Mouse (Mus musculus) midbrain, embryonic 16.5 days (tissue): ENCODE results near the gene Arvcf. TPM values are rescaled to one million over a fixed set of nuclear protein-coding genes. Genes with fewer than 3 reads are reported as not detected.

ENCODE experiments used
- ATAC-seq: fragments of 200-750 bp; cut with Nextera tagmentation; 2 replicates; pipeline ENCODE4 v1.8.0; 2017; ENCODE audit warnings: moderate TSS enrichment
- H3K27ac ChIP-seq: fragments of 300-500 bp; sonication (generic); 2 replicates; pipeline ENCODE4 v1.5.1; 2014; ENCODE audit warnings: mild to moderate bottlenecking, low read length, mixed read lengths
- H3K27me3 ChIP-seq: fragments of 300-500 bp; sonication (generic); 2 replicates; pipeline ENCODE4 v1.6.1; 2014; ENCODE audit warnings: low read depth, low read length, mixed read lengths; ENCODE audit not compliant: control insufficient read depth, insufficient read depth
- H3K36me3 ChIP-seq: fragments of 300-500 bp; sonication (generic); 2 replicates; pipeline ENCODE4 v1.6.1; 2014; ENCODE audit warnings: mild to moderate bottlenecking, low read length, moderate library complexity, mixed read lengths; ENCODE audit not compliant: control insufficient read depth, insufficient read depth
- H3K4me1 ChIP-seq: fragments of 300-500 bp; sonication (generic); 2 replicates; pipeline ENCODE4 v1.6.1; 2014; ENCODE audit warnings: mild to moderate bottlenecking, low read length, mixed read lengths; ENCODE audit not compliant: control insufficient read depth, insufficient read depth
- H3K4me2 ChIP-seq: fragments of 300-500 bp; sonication (generic); 2 replicates; pipeline ENCODE4 v1.6.1; 2014; ENCODE audit warnings: mild to moderate bottlenecking, low read length, mixed read lengths
- H3K4me3 ChIP-seq: fragments of 300-500 bp; sonication (generic); 2 replicates; pipeline ENCODE4 v1.5.1; 2014; ENCODE audit warnings: low read depth, mild to moderate bottlenecking, low read length, moderate library complexity, mixed read lengths
- H3K9ac ChIP-seq: fragments of 300-500 bp; sonication (generic); 2 replicates; pipeline ENCODE4 v1.6.1; 2014; ENCODE audit warnings: low read depth, low read length, mixed read lengths
- H3K9me3 ChIP-seq: fragments of 300-500 bp; sonication (generic); replicated peaks from 2 replicates; pipeline ENCODE4 v1.6.1; 2014; ENCODE audit warnings: mild to moderate bottlenecking, low read length, mixed read lengths; ENCODE audit not compliant: control insufficient read depth, poor library complexity, severe bottlenecking
- WGBS: fragments of 180-500 bp; shearing (Covaris S2); extraction: QIAGEN DNeasy Blood & Tissue Kit; methylation state at CpG from one replicate; pipeline ENCODE4 v1.1.7; 2014; 5-methylcytosine and 5-hydroxymethylcytosine counted together
- microRNA counts: library from miRNA; unstranded; fragments of <30 nt; microRNA quantifications from one replicate; lab custom pipeline; 2016
- microRNA-seq: library from miRNA; unstranded; fragments of <30 nt; microRNA quantifications from one replicate; pipeline ENCODE4, GENCODE M21; 2017
- polyA plus RNA-seq: library from polyadenylated mRNA; unstranded; fragments of >200 nt; fragmentation: Nextera tagmentation; extraction: Ambion mirVana; gene quantifications from 2 replicates; pipeline ENCODE4 v1.2.1, GENCODE M21; 2015

Gene Arvcf
- polyA plus RNA-seq, 1 experiment from 2014 or later: 80.2 TPM

DNA sequence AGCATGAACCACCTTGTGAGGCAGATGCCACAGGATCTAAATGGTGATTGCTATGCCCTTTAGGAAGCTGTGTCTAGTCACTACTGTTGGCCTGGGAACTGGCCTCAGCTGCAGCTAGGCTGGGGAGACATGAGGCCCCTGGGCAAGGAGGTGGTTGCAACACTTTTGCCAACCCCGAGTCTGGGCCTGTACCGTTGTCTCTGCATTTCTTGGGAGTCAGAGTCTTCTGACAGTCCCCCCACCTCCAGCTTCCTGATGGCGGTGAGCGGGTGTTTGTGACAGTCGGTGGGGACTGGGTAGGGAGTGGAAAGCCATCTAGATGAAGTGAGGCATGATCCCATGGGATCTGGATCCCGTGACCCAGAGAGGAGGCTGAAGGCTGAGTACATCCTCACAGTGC lies 107.4 kb downstream of the Arvcf start:
- no peak overlapping the region for H3K4me3 ChIP-seq
- H3K9ac ChIP-seq: no peak overlapping the region
- H3K27me3 ChIP-seq: no peaks in the 10 kb centered on the region
- no peak overlapping the region for H3K4me2 ChIP-seq
- no peak overlapping the region for H3K27ac ChIP-seq
- WGBS: 95% methylated on average over 6 of the region's 6 CpGs
- no peak for ATAC-seq
- H3K36me3 ChIP-seq: peaks cover 2% of the 10 kb centered on the region; the same call in 1 of the 2 replicates
- peaks cover 17% of the 10 kb centered on the region for H3K4me1 ChIP-seq
- no peaks in the 10 kb centered on the region for H3K9me3 ChIP-seq

MicroRNA genes within 50 kb of the gene (microRNA counts, 519-probe panel; counts per million panel counts)
- microRNA mmu-miR-185 (lab: Ali Mortazavi, UCI): 2,315 counts per million, percentile 69 among the panel's probes with 10 or more counts

Small RNA genes lying within 50 kb of the gene (microRNA-seq; reads per million reads assigned to microRNA genes)
- gene Gm26219: not detected
- 615 reads per million, percentile 75 among the genes with 10 or more reads in this experiment for gene Mir185

Other genes starting within 250 kb of the Arvcf start
- gene Rtn4r, start 220.5 kb upstream of the Arvcf start, polyA plus RNA-seq: 26.6 and 29.7 TPM in 2 replicates
- 0.14 TPM in 1 of 2 replicates, not detected in the other for gene Ccdc188, start 130.3 kb upstream of the Arvcf start, polyA plus RNA-seq
- gene Zdhhc8, start 113.0 kb upstream of the Arvcf start, polyA plus RNA-seq: 13.8 and 17.9 TPM in 2 replicates
- 105 and 106 TPM in 2 replicates for gene Trmt2a, start 99.5 kb upstream of the Arvcf start, polyA plus RNA-seq
- gene Ranbp1, start 99.5 kb upstream of the Arvcf start, polyA plus RNA-seq: 359 and 384 TPM in 2 replicates
- gene Gm49776, start 89.9 kb upstream of the Arvcf start, polyA plus RNA-seq: not detected in 2 replicates
- gene Dgcr8, start 58.9 kb upstream of the Arvcf start, polyA plus RNA-seq: 31.1 and 32.7 TPM in 2 replicates
- gene Tango2, start 79 bp upstream of the Arvcf start, polyA plus RNA-seq: 78.7 and 82.5 TPM in 2 replicates
- 36.6 and 37.0 TPM in 2 replicates for gene Txnrd2, start 78.2 kb downstream of the Arvcf start, polyA plus RNA-seq
- 96.6 and 112 TPM in 2 replicates for gene Comt, start 78.7 kb downstream of the Arvcf start, polyA plus RNA-seq
- gene Gnb1l, start 150.5 kb downstream of the Arvcf start, polyA plus RNA-seq: 16.5 and 17.6 TPM in 2 replicates
- gene Rtl10, start 150.7 kb downstream of the Arvcf start, polyA plus RNA-seq: 3.3 and 3.5 TPM in 2 replicates
- 0.33 and 0.66 TPM in 2 replicates for gene Tbx1, start 242.5 kb downstream of the Arvcf start, polyA plus RNA-seq